Mouse (Mus musculus) WW6 (cell line): Measurements from ENCODE around the gene Stat3.

Experiments
- DNase-seq: peaks from one replicate; pipeline ENCODE4 v3.0.0-alpha.2; 2013; ENCODE audit warnings: low read depth, low spot score

Gene Stat3

GRCm38 (mm10) chr11:100855178-100855577, 84.2 kb downstream of the Stat3 start:
- DNase-seq, result no peak

- DNase-seq, result no peak
These were observed 85.1 kb downstream of the Stat3 start for GRCm38 (mm10) chr11:100854268-100854667.

GRCm38 (mm10) chr11:100853018-100853417, 86.3 kb downstream of the Stat3 start:
- DNase-seq, result no peak

GRCm38 (mm10) chr11:100852088-100852487, 87.3 kb downstream of the Stat3 start:
- DNase-seq, result no peak

GRCm38 (mm10) chr11:100850778-100851528, 88.4 kb downstream of the Stat3 start:
- no peak for DNase-seq

GRCm38 (mm10) chr11:100850038-100850777, 89.1 kb downstream of the Stat3 start, which contains the start of gene Stat5b:
Gene Stat5b, minus strand, starts transcription at chr11:100850724.
- DNase-seq, result no peak

- no peak for DNase-seq
These were observed 89.8 kb downstream of the Stat3 start for GRCm38 (mm10) chr11:100849456-100850037.

- DNase-seq, result no peak
These were observed 90.5 kb downstream of the Stat3 start for GRCm38 (mm10) chr11:100848789-100849379.

GRCm38 (mm10) chr11:100848080-100848479, 91.3 kb downstream of the Stat3 start:
- DNase-seq, result no peak

- DNase-seq, result no peak
These were observed 91.8 kb downstream of the Stat3 start for GRCm38 (mm10) chr11:100847572-100847971.

GRCm38 (mm10) chr11:100845793-100846192, 93.5 kb downstream of the Stat3 start:
- no peak for DNase-seq

- no peak for DNase-seq
These were observed 95.2 kb downstream of the Stat3 start for GRCm38 (mm10) chr11:100844121-100844520.

GRCm38 (mm10) chr11:100843070-100843669, 96.2 kb downstream of the Stat3 start:
- no peak for DNase-seq

- DNase-seq, result no peak
These were observed 97.3 kb downstream of the Stat3 start for GRCm38 (mm10) chr11:100842025-100842424.

- DNase-seq, result no peak
These were observed 98.5 kb downstream of the Stat3 start for GRCm38 (mm10) chr11:100840866-100841265.

- no peak for DNase-seq
These were observed 99.8 kb downstream of the Stat3 start for GRCm38 (mm10) chr11:100839523-100839922.

GRCm38 (mm10) chr11:100838894-100839293, 100.4 kb downstream of the Stat3 start:
- no peak for DNase-seq

GRCm38 (mm10) chr11:100836923-100837702, 102.2 kb downstream of the Stat3 start:
- peak; percentile 63 for DNase-seq
